Mouse (Mus musculus) lung, postnatal 4 days (tissue): Measurements from ENCODE around the gene 1700020L24Rik.

Experiments
- DNase-seq, 2 experiments: peaks; one replicate each; pipeline ENCODE4 v3.0.0; 2021

The 1700020L24Rik gene

GRCm38 (mm10) chr11:83441235-83441634 lies 3.8 kb downstream of the 1700020L24Rik start:
- no peak for DNase-seq

GRCm38 (mm10) chr11:83442596-83443267 lies 5.3 kb downstream of the 1700020L24Rik start:
- peak in 1 of 2 experiments; percentile 81 for DNase-seq

DNA sequence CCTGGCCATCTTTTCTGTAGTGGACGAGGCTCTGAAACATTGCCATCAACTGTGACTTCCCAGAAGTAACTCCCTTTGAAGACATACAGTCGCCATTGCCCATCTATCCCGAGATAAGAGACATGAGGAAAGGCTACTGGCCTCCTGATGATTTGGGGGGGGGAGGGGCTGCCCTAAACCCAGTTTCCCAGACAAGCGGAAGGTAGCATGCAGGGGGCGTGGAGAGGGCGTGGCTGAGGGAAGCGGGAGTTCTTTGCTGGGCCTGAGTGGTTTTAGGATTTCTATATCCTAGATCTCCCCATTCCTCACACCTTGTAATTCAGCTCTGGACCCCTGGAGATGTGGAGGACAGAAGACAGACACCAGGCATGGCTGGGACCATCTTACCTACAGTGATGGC lies 6.3 kb downstream of the 1700020L24Rik start:
- no peak for DNase-seq

GRCm38 (mm10) chr11:83445001-83445400 lies 7.5 kb downstream of the 1700020L24Rik start:
- no peak for DNase-seq

DNA sequence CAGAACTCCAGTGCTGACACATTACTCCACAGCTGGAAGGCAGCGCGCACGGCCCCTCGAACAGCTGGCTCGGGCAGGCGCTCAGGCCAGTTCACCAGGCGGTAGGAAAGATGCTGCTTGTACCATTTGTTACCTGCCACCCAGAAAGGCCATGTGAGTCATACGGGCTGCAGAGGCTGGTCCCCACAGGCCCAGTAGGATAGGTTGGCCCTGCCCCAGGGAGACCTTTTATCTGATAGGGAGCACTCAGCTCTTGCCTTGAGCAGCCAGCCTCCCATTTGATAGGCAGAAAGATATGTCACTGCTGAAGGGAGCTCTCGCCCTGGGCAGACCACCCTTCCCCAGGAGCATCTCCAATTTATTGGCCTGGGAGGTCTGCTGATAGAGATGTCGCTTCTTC lies 10.1 kb downstream of the 1700020L24Rik start:
- DNase-seq = no peak

DNA sequence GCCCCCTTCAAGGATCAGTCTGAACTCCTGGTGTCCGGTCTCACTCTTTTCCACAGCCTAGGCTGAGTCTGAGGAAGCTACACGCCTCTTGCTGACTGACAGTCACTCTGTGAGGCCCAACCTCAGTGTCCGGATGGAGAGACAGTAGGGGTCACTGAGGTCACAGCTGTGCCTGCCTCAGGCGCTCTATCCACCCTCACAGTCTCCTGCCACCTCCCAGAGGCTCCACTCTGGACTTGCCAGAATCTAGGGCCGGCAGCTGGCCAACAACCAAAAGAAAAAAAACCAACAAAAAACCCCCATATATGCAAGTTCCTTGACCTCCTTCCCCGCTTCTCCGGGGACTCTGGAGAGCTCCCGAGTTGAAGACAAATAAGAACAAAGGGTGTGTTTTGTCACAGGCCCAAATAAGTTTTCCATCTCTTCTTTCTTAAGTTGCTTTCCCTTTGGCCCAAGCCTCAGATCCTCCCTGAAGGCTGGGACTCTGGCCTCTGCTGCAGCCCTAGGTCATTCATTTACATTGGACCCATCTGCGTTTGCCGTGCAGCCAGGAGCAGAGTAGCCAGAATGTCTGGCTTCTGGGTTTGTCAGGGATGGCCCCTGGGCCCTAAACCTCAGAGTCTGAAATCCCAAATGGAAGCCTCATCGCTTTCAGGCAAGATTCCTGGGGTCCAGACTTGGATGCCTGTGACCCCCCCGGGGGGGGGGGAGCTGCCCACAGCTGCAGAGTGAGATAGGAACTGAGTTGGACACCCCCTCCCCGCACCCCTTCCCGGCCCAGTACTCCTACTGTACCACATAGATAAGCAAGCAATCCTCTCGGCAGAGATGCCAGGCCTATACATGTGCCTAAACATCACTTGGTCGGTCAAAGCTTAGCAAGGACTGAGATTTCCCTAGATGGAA lies 10.8 kb downstream of the 1700020L24Rik start:
- peak; percentile 31 to 60 for DNase-seq

DNA sequence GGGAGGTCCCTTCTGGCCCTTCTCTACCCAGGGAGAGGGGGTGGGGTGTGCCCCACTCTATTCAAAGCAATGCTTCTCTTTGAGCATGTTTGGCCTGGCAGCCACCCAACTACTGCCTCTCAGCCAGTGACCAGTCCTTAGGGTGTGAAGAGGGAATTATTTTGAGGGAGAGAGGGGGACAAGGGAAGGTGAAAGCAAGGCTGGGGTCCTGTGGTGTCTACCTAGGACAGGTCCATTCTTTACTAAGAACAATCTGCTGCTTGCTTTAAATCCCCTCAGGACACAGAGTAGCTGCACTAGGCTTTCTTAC lies 11.4 kb downstream of the 1700020L24Rik start:
- peak; percentile 71 to 82 for DNase-seq

DNA sequence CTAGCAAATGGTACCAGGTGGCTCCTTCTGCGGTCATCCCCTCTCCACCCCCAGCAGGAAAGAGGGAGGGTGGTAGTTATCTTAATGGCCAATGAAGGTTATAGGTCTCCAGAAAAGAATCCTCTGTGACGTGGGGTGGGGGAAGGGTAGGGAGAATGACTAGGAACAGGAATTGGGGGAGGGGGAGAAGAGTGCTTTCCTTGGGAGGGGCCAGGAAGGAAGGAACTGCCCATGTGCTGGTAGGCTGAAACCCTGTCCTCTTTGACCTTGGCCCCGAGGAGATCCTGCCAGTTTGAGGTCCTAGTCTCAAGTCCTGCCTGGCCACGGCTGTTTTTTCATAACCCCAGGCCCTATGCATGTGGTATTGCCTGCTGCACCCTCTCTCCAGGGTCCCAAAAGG lies 11.8 kb downstream of the 1700020L24Rik start:
- DNase-seq = peak in 1 of 2 experiments; percentile 47

DNA sequence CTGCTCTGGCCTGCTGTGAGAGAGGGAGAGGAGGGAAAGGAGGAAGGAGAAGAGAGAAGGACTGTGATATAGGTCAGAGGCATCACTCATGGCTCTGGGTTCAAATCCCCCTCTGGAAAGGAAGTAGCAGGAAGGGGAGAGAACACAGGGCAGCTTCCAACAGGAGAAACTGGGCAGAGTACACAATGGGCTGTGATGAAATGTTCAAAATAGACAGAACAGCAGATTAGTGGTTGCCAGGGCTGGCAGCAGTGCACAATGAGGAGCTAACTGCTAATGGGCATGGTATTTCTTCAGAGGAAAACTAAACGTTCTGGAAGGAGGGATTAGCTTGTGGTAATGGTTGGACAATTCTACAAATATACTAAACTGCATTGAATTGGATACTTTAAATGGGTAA lies 13.1 kb downstream of the 1700020L24Rik start:
- no peak for DNase-seq

- no peak for DNase-seq
These were observed 13.8 kb downstream of the 1700020L24Rik start for GRCm38 (mm10) chr11:83451281-83451680.

DNA sequence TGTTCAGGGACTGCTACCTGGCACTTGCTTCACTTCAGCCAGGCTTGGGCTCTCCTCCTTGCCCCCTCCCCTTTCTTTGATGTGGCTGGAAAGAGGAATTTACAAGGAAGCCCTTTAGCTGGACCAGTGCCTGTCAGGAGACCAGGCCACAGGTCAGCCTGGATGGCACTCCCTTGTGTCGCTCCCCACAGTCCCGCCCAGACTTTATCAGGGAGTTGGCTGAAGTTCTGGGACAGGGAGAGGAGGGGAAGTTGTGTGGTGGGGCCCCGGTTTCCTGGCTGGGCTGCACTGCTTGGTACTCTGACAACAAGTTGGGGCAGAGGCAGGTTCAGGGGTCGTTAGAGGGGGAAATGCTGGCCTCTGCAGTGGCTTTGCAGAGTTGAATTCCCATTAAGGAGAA lies 17.1 kb downstream of the 1700020L24Rik start:
- peak; percentile 58 to 77 for DNase-seq

DNA sequence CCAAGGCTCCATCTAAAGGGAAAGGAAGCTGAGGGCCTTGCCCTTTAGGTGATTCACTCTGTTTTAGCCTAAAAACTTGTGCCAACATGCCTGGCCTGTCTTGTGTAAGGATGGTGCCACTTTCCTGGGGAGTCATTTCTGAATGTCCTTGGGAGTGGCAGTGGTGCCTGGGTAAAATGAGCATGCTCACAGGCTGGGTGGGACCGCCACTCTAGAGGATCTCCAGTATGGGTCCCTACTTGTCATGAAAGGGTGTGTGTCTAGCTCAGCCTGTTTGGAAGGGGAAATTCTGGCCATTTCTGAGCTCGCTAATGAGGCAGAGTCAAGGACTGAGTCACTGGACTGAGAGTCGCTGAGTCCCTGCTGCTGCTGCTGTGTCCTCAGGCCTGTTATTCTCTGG lies 18.1 kb downstream of the 1700020L24Rik start:
- DNase-seq = no peak

- DNase-seq = no peak
These were observed 19.8 kb downstream of the 1700020L24Rik start for GRCm38 (mm10) chr11:83457257-83457656.

GRCm38 (mm10) chr11:83457912-83458601 lies 20.6 kb downstream of the 1700020L24Rik start:
- no peak for DNase-seq

- no peak for DNase-seq
These were observed 24.1 kb downstream of the 1700020L24Rik start for GRCm38 (mm10) chr11:83461462-83462027.

DNA sequence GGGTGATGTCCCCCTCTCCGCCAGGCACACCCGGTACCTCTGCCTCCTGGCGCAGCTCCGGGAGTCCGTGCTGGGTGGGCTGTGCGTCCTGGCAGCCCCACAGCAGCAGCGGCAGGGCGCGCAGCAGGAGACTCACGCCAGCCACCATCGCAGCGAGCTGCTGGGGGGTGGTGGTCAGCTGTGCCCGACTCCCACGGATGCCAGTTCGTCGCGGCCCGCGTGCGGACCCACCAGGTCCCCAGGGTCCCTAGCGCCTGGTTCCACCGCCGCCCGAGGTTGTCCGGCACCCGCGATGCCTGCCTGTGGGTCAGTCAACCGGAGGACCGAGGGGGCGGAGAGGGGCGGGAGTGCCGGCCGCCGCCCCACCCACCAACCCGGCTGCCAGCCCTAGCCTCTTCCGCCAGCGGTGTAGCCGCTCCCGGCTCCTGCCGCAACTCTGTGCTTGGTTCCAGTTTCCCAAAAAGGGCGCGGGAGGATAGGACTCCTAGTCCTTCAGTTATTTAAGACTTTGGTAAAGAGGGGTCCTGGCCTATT lies 25.3 kb downstream of the 1700020L24Rik start, which contains the start of gene Mmp28:
Mmp28 (minus strand) TSS at position 361 of the 534 bp plus-strand sequence.
- peak; percentile 74 to 78 for DNase-seq

DNA sequence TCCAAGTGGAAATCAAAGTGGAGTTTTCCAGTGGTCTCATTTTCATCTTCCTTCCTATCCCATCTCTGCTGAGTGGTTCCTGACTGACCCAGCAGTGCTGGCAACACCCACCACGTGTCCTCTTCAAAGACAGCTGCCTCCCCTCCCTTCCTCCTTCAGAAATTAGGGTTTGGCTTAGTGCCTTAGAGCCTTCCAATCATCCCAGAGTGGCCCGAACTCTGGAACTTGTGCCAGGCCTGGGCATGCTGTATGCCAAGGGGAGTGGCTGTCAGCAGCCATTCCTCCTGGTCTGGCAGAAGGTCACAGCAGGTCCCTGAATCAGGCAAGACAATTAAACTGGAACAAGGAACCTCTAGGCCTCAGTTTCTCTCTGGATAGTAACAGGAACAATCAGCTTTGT lies 28.5 kb downstream of the 1700020L24Rik start:
- DNase-seq = peak; percentile 47 to 79

DNA sequence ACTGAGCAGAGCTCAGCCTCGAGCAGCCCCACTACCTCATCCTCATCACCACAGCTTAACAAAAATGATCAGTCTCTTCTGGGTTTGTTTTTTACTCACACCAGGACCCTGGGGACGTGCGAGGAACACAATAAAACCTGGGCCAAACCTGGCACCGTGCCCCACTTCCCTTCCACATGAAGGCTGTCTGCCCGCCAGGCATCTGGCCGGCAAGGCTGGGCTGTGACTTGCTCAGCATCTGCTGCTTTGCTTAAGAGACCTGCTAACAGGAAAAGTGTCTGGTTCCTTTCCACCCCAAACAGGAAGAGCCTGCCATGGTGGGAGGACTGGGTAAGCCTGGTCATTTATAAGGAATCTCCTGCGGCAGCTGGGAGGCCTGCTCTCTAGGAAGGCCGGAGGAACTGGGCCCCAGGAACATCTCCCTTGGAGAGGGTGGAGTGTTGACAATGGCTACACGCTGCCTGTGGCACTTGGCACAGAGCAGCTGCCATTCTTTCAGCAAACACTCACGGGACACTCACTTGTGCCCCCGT lies 29.7 kb downstream of the 1700020L24Rik start:
- DNase-seq = peak; percentile 76 to 90

DNA sequence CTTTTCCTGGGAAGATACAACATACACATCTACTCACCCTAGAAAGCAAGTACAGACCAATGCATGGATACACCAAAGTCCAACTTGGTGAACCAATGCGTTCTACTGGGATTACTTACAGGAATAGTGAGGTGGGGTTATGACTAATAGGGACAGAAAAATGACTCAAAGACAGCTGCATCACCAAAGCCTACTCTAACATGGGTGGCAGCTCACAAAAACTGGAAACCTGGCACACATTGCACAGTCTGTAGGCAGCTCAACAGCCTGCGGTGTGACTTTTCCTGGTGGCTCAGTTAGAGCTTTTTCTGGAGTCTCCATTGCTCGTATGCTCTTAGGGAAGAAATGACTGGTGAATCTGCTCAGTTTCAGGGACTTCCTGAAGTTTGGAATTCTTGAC lies 31.3 kb downstream of the 1700020L24Rik start:
- DNase-seq = peak in 1 of 2 experiments; percentile 2

- no peak for DNase-seq
These were observed 34.3 kb downstream of the 1700020L24Rik start for GRCm38 (mm10) chr11:83471766-83472165.

DNA sequence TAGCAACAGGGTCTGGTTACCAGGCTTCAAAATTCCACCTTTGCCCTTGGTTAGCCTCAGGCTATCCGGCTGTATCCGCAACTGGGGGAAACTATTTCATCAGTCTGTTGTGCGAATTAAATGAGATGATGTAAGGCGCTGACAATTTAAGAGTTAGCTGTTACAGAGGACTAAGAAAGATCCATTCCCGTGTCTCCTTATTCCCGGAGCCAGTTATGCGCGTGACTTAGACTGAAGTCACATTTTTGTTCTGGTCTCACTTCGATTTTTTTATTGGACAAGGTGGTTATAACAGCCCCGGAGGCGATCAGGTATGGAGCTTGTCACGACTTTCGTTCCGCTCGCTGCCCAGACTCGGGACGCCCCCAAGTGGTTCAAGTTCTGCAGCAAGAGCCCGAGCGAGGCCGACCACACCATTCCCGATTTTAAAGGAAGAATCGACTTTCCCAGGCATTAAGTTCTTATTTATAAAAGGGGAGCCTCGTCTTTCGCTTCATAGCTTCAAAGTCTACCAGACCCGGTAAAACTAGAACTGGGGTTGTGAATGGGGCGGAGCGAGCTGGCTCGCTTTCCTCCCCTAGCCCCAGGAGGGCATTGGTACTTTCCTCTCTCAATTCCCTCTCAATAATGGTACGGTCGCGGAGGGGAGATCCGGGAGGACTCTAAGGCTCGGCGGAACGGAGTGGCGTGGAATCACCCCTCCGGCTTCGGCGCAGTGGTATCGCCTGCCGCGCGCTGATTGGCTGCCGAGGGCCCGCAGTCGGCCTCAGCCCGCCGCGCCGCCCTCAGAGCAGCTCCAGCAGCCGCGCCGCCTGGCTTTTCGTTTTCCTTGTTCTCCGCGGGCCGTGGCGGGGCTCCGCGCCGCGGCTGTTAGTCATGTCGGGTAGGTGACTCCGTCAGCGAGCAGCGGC lies 35.1 kb downstream of the 1700020L24Rik start, which contains the start of gene Taf15:
Taf15 (plus strand) TSS at position 763 of the 911 bp plus-strand sequence.
- peak; percentile 99 for DNase-seq
